Mouse (Mus musculus) brain, embryonic 14.5 days (tissue): ENCODE data around the gene Ptcd1.

Experiments
- CTCF ChIP-seq: fragments of 200-500 bp; IDR thresholded peaks from 2 replicates; pipeline ENCODE4 v1.5.1; 2012; ENCODE audit warnings: inconsistent platforms, mild to moderate bottlenecking, moderate library complexity, borderline replicate concordance; ENCODE audit not compliant: insufficient read depth, insufficient read length; ENCODE audit errors: extremely low read depth
- POLR2A ChIP-seq: fragments of 200-500 bp; IDR thresholded peaks from 2 replicates; pipeline ENCODE4 v1.6.1; 2012; ENCODE audit warnings: mild to moderate bottlenecking, inconsistent platforms, borderline replicate concordance; ENCODE audit not compliant: poor library complexity, insufficient read depth, insufficient read length, severe bottlenecking; ENCODE audit errors: extremely low read depth

- TF ChIP-seq CTCF (no peak), POLR2A (no peak)
Measured at GRCm38 (mm10) chr5:145123396-145123795, 43.5 kb downstream of the Ptcd1 start.
